Mouse (Mus musculus) heart, embryonic 14.5 days (tissue): ENCODE data around the gene Rbm46. TPM values are rescaled to one million over a fixed set of nuclear protein-coding genes. Genes with fewer than 3 reads are reported as not detected.

Experiments used
- ATAC-seq: fragments of 200-750 bp; cut with Nextera tagmentation; 2 replicates; pipeline ENCODE4 v1.8.0; 2017; ENCODE audit warnings: low read depth, moderate TSS enrichment; ENCODE audit not compliant: insufficient number of reproducible peaks, insufficient read depth, low FRiP score
- H3K27ac ChIP-seq, 2 experiments: fragments of 200-500 bp in 1 of 2; fragments of 300-500 bp in 1 of 2; sonication (generic) in 1 of 2; replicated peaks in 1 of 2; 2 replicates each; pipeline ENCODE4 v1.5.1; 2012 to 2014; ENCODE audit warnings: low read depth in 2 of 2, low read length in 2 of 2, control low read depth in 1 of 2, mild to moderate bottlenecking in 1 of 2, mixed read lengths in 1 of 2; ENCODE audit not compliant: control insufficient read depth in 1 of 2, insufficient read depth in 1 of 2
- H3K27me3 ChIP-seq: fragments of 300-500 bp; sonication (generic); 2 replicates; pipeline ENCODE4 v1.6.1; 2014; ENCODE audit warnings: mild to moderate bottlenecking, low read length, control low read depth; ENCODE audit not compliant: control insufficient read depth, insufficient read depth
- H3K36me3 ChIP-seq: fragments of 300-500 bp; sonication (generic); 2 replicates; pipeline ENCODE4 v1.6.1; 2014; ENCODE audit warnings: mild to moderate bottlenecking, control low read depth, low read length, mixed read lengths; ENCODE audit not compliant: control insufficient read depth, insufficient read depth
- H3K4me1 ChIP-seq, 2 experiments: fragments of 200-500 bp in 1 of 2; fragments of 300-500 bp in 1 of 2; sonication (generic) in 1 of 2; 2 replicates each; pipeline ENCODE4 v1.6.1; 2012 to 2014; ENCODE audit warnings: low read length in 2 of 2, control low read depth in 1 of 2, mixed read lengths in 1 of 2; ENCODE audit not compliant: control insufficient read depth in 2 of 2, insufficient read depth in 2 of 2
- H3K4me2 ChIP-seq: fragments of 300-500 bp; sonication (generic); 2 replicates; pipeline ENCODE4 v1.6.1; 2014; ENCODE audit warnings: mild to moderate bottlenecking, low read length
- H3K4me3 ChIP-seq, 2 experiments: fragments of 200-500 bp in 1 of 2; fragments of 300-500 bp in 1 of 2; sonication (generic) in 1 of 2; 2 replicates each; pipeline ENCODE4 v1.5.1; 2012 to 2014; ENCODE audit warnings: low read length in 2 of 2, mild to moderate bottlenecking in 2 of 2, control low read depth in 1 of 2, low read depth in 1 of 2, moderate library complexity in 1 of 2; ENCODE audit not compliant: control insufficient read depth in 1 of 2, insufficient read depth in 1 of 2
- H3K9ac ChIP-seq: fragments of 300-500 bp; sonication (generic); 2 replicates; pipeline ENCODE4 v1.6.1; 2014; ENCODE audit warnings: mild to moderate bottlenecking, low read length
- H3K9me3 ChIP-seq: fragments of 300-500 bp; sonication (generic); 2 replicates; pipeline ENCODE4 v1.6.1; 2016; ENCODE audit warnings: low read length, control low read depth; ENCODE audit not compliant: control insufficient read depth
- WGBS: fragments of 180-500 bp; shearing (Covaris S2); extraction: QIAGEN DNeasy Blood & Tissue Kit; methylation state at CpG from one replicate; pipeline ENCODE4 v1.1.7; 2014; 5-methylcytosine and 5-hydroxymethylcytosine counted together
- polyA plus RNA-seq: library from polyadenylated mRNA; unstranded; fragments of >200 nt; fragmentation: Nextera tagmentation; extraction: Ambion mirVana; gene quantifications from 2 replicates; pipeline ENCODE4 v1.2.1, GENCODE M21; 2014

Rbm46 gene
- polyA plus RNA-seq, 1 experiment from 2014 or later, result 2.0 TPM

DNA sequence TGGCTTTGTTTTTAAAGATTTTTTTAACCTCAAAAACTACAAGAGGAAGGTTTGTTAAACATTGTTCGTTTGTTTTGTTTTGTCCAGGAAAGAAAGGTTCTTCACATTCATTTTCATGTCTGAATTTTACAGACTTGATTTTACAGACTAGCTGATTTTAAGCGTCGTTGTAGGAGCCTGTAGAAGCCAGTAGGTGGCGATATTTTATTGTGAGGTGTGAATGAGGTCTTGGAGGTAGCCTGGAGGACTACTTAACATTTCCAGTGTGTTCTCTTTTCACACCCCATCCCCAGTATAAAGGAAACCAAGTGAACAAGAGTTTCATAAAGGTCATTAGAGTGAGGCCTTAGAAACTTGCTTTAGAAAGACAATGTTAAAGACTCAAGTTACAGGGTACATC is 975 bp upstream of the Rbm46 start:
- Histone ChIP-seq H3K27ac (no peak overlapping the region), H3K4me3 (no peak overlapping the region), H3K27me3 (peaks cover 25% of the 10 kb centered on the region), H3K4me1 (peaks cover 3 to 6% of the 10 kb centered on the region in 2 experiments; a peak in 2 of 4 replicates), H3K36me3 (no peaks in the 10 kb centered on the region), H3K9me3 (peaks cover 3% of the 10 kb centered on the region; the same call in 1 of the 2 replicates), H3K9ac (no peak overlapping the region), H3K4me2 (no peak overlapping the region)
- under 1% methylated on average over 4 of the region's 4 CpGs for WGBS
- no peak for ATAC-seq

DNA sequence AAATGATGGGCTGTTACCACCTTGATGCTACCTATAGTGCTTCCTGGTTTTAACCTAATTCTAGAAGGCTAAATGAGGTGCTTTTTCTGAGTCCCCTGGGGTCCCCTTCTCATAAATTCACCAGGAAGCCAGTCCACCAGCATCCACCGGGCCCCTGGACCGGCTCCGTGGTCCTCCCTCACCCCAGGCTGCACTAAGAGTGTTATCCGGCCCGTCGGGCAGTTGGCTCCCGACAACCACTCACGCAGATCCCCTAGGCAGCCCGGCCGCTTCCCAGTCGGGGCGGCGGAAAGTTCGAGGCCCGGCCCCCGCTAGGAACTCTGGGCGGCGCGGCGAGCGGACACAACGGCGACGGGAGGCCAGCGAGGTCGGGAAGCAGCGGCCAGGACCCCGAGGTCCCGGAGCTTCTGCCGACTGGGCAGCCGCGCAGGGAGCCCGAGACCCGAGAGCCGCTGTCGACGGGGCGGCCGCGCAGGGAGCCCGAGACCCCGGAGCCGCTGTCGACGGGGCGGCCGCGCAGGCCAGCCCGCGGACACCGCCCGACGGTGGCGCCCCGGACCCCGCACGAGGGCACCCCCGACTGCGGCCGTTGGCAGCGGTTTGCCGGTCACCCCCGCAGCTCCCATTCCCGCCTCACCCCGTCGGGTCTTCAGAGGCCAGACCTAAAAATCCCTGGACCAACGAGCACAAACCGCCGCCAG is 462 bp downstream of the Rbm46 start:
- Histone ChIP-seq H3K27ac (no peak overlapping the region), H3K4me3 (peak overlapping the region; percentile 34 to 40), H3K9me3 (peaks cover 3% of the 10 kb centered on the region; the same call in 1 of the 2 replicates), H3K36me3 (no peaks in the 10 kb centered on the region), H3K9ac (peak overlapping the region; percentile 38; the same call in 1 of the 2 replicates), H3K4me1 (peaks cover 3 to 6% of the 10 kb centered on the region in 2 experiments; a peak in 2 of 4 replicates), H3K4me2 (peak overlapping the region; percentile 65), H3K27me3 (peaks cover 25% of the 10 kb centered on the region)
- WGBS, result 23% methylated on average over 59 of the region's 69 CpGs
- no peak; the same call in 1 of the 2 replicates for ATAC-seq

DNA sequence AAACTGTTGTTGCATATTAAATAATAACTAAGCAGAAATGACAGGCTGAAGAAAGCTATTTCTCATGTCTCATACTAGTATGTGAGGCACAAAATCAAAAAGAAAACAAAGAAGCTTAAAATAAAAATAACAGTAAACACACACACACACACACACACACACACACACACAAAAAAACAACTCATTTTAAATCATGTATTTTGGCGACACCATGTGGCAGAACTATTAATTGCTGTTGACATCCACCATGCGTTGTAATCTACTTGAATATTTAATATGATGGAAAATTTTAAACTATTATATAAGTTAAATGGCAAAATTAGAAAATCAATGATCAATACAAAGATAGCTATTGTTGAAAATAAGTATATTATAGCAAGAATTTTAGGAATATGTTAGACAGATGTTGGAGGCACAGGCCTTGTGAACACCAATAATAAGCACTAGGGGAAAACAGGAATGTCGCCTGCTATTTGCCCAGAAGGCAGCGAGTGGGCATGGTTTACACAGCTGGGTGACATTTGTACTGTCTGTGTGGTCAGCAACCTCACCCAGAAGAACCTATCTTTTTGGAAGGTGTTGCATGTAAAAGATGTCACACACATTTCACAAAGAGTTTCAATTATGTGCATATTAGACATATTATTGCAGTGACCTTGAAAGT is 18.7 kb downstream of the Rbm46 start:
- H3K27me3 ChIP-seq, result no peaks in the 10 kb centered on the region
- no peak overlapping the region for H3K27ac ChIP-seq
- no peaks in the 10 kb centered on the region for H3K9me3 ChIP-seq
- ATAC-seq, result no peak
- H3K4me3 ChIP-seq, result no peak overlapping the region
- H3K4me1 ChIP-seq, result no peaks in the 10 kb centered on the region
- H3K36me3 ChIP-seq, result no peaks in the 10 kb centered on the region
- H3K4me2 ChIP-seq, result no peak overlapping the region
- H3K9ac ChIP-seq, result no peak overlapping the region
- 21% methylated on average over 4 of the region's 4 CpGs for WGBS

DNA sequence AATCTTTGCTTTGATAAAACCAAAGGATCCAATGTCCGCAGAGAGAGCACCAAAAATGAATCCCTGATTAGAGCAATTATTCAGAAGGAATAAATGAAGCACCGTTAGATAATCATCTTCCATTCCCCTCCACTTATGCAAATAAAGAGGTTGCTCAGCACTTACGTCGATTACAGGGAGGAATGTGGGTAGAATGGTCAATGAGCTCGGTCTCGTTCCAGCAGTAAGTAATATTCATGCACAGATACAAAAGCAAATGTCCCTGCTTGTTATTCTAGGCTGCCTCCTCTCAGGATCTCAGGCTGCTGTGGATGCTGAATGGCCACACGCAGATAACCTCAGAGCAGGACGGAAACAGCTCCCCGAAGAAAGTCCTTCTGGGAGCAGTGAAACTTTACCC is 51.1 kb downstream of the Rbm46 start:
- Histone ChIP-seq H3K9ac (no peak overlapping the region), H3K4me3 (no peak overlapping the region), H3K9me3 (no peaks in the 10 kb centered on the region), H3K27ac (no peak overlapping the region), H3K36me3 (no peaks in the 10 kb centered on the region), H3K4me2 (no peak overlapping the region), H3K27me3 (no peaks in the 10 kb centered on the region), H3K4me1 (no peaks in the 10 kb centered on the region)
- no peak for ATAC-seq
- WGBS, result 77% methylated on average over 9 of the region's 9 CpGs

DNA sequence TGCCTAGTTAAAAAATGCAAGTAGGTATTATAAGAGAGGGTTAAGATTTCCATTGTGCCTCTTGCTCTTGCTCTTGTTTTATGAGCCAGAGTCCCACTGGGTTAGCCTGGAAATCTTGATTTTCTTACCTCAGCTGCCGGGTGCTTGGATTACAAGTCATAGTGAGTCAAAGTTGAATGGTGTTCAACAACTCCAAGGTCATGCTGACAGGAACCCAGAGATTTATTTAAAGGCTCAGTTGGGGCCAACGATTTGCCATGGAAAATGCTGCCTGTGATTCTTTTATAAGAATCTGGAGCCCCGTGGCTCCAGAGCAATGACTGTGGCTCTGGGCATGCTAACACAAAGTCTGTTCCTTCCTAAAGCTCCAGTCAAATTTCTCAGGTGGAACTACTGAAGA is 64.4 kb downstream of the Rbm46 start:
- Histone ChIP-seq H3K36me3 (no peaks in the 10 kb centered on the region), H3K4me2 (no peak overlapping the region), H3K27ac (no peak overlapping the region), H3K27me3 (no peaks in the 10 kb centered on the region), H3K9ac (no peak overlapping the region), H3K4me3 (no peak overlapping the region), H3K4me1 (no peaks in the 10 kb centered on the region), H3K9me3 (no peaks in the 10 kb centered on the region)
- no peak for ATAC-seq
- WGBS, result 72% methylated on average over 3 of the region's 3 CpGs

DNA sequence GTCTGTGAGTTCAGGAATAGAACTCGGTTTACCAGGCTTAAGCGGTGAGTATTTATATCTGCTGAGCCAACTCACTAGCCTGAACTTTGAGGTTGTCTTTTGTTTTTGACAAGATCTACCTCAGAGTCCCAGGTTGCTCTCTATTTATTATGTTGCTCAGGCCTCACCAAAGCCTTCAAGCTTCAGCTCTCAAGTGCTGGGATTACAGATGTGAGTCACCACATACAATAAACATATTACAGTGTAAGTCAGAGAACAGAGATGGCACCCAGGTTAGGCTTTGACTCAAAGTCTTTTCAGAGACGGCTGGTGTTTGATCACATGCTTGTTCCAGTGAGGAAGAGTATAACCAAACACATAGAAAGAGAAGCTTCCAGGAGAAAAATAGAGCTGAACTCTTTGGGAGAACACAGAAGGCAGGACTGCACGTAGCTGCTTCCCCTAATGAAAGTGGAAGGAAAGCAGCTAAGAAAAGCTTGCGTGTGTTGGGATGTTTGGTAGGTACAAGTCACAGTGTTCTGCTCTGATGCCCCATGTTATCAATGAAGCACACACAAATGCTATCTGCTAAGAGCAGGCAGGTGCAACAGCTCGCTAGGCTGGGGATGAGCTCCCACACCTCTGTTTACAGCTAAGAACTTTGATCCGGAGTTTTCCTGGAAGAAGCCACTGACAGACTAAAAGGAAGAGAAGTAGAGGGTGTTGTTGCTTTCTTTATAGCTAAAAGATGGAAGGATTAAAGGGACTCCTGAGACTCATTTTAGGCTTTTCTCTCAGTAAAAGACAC is 65.8 kb downstream of the Rbm46 start:
- H3K36me3 ChIP-seq, result no peaks in the 10 kb centered on the region
- no peaks in the 10 kb centered on the region for H3K9me3 ChIP-seq
- no peaks in the 10 kb centered on the region for H3K4me1 ChIP-seq
- H3K4me2 ChIP-seq, result no peak overlapping the region
- H3K27me3 ChIP-seq, result no peaks in the 10 kb centered on the region
- ATAC-seq, result no peak
- H3K27ac ChIP-seq, result no peak overlapping the region
- no peak overlapping the region for H3K4me3 ChIP-seq
- 75% methylated on average over 7 of the region's 7 CpGs for WGBS
- no peak overlapping the region for H3K9ac ChIP-seq

DNA sequence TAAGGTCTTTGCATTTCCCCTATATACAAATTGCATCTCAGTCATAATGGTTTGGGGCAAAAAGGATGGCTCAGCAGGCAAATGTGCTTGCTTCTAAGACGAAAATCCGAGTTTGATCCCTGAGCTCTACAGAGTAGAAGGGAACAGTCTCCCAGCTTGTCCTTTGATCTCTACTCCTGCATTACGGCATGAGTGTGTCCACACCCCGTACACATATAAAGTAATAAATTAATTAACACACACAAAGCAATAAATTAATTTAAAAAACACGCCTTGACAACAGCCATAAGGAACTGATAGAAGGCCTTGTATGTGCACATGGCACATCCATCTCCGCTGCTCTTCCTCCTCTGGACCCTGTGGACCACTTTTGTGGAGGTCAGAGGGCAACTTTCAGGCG is 66.5 kb downstream of the Rbm46 start:
- Histone ChIP-seq H3K27me3 (no peaks in the 10 kb centered on the region), H3K9me3 (no peaks in the 10 kb centered on the region), H3K36me3 (no peaks in the 10 kb centered on the region), H3K9ac (no peak overlapping the region), H3K4me3 (no peak overlapping the region), H3K4me1 (no peaks in the 10 kb centered on the region), H3K4me2 (no peak overlapping the region), H3K27ac (no peak overlapping the region)
- WGBS, result 75% methylated on average over 7 of the region's 7 CpGs
- no peak for ATAC-seq
